Mouse (Mus musculus) ES-CJ7 (cell line): Measurements from ENCODE around the gene 4931422A03Rik.

ENCODE experiments used
- DNase-seq: peaks from one replicate; pipeline ENCODE4 v3.0.0; 2011; ENCODE audit warnings: low read depth, low spot score

The 4931422A03Rik gene

DNA sequence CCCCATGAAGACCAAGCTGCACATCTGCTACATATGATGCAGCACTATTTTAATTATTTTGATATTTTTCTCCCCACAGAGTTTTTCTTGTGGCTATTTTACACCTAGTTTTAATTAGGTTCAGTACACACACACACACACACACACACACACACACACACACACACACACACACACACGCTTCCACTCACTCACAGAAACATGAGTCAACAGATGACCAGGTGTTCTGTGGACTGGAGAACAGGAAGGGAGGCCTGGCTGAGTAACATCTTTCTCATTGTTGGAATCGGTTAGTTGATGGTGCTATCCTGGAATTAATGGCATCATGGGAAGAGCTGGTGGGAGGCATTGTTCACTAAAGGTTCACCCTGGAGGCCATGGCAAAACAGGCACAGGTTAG is 90.5 kb downstream of the 4931422A03Rik start:
- DNase-seq = no peak

GRCm38 (mm10) chr2:103936666-103937065 is 91.5 kb downstream of the 4931422A03Rik start:
- no peak for DNase-seq

DNA sequence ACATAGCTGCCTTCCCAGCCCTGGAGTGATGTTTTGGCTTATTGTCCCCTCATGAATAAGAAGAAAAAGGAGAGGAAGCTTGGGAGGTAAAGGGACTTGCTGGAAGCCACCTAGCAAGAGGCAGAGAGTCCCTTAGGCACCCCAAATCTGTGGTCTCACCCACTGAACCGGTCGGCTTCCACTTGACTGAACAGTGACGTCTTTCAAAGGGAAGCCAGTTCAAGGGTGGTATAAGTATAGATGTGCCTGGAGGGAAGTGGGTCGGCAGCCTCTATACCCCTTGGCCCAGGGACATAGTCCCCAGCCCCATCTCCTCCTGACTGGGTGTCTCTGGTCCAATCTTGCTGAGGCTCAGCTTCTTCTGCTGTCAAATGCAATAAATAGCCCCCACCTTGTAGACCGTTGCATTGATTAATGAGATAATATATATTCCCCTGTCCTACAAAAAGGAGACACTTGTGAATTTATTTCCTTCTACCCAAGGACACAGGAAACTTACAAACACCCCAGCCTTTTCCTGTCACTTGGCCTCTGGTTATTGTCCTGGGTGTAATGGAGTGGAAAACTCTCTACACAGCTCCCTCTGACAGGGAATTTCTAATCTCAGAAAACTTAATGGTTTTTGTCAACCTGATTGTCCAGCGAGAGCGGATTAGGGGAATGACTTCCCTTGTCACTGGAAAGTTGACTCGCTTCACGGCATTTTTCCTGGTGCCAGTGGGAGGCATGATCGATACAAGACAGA is 92.3 kb downstream of the 4931422A03Rik start:
- DNase-seq = no peak

DNA sequence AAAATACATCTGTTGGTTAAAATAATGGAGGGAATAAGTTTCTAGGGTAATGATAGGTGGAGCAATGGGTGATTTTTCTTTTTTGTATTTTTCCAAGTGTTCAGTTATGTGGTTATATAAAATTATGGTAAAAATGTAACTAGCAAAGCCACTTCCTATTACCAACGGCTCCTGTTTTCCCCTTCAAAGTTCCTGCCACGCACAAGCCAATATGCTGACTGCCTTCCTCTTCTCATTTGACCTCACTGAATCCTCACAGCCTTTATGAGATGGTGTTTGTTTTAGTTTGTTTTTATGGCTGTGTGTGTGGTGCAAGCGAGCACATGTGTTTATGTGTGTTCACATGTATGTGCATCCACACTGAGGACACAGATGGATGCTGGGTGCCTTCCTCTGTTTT is 93.5 kb downstream of the 4931422A03Rik start:
- DNase-seq = no peak

DNA sequence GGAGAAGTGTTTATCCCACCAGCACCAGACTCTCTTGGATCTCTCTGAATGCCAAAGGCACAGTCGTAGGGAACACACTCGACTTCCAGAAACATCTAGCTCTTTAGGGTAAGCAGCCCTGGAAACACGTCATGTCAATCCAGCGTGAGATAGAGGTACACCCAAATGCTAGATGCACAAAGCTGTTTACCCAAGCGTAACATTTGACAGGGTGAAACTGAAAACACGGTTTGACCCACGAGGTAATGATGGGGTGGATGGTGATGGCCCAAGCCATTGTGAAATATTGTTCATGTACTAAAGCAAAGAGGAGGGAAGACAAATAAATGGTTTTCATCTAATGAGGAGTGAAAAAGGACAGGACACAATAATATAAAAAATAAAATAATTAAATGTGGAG is 93.9 kb downstream of the 4931422A03Rik start:
- DNase-seq = no peak

DNA sequence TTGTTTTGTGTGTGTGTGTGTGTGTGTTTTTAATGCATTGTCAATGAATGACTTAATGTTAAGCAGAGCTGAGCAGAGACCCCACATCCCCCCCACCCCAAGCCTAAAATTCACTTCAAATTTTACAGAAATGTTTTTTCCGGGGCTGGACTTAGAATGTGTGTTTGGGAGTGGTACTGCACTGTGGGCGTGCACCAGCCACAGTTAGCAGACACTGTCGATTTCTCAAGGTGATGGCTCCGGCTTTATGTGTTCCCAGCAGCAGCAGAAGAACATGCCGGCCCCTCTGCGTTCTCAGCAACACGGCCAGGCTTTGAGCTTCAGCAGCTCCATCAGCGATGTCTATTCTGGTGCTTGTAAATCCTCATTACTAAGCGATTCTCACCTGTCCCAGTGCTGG is 95.7 kb downstream of the 4931422A03Rik start:
- DNase-seq = no peak

DNA sequence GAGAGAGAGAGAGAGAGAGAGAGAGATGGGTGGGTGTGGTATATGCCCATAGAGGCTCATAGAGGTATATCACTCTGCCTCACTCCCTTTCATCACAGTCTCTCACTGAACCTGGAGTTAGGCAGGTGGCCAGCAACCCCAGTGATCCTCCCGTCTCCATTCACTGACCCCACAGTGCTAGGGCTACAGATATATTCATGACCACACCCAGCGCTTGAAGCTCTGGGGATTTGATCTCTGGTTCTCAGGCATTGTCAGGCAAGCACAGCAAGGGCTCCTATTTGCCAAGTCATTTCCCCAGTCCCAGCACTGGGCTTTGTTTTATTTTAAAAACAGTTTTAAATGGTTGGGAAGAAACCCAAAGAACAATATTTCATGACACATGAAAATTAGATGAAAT is 96.1 kb downstream of the 4931422A03Rik start:
- DNase-seq = no peak

DNA sequence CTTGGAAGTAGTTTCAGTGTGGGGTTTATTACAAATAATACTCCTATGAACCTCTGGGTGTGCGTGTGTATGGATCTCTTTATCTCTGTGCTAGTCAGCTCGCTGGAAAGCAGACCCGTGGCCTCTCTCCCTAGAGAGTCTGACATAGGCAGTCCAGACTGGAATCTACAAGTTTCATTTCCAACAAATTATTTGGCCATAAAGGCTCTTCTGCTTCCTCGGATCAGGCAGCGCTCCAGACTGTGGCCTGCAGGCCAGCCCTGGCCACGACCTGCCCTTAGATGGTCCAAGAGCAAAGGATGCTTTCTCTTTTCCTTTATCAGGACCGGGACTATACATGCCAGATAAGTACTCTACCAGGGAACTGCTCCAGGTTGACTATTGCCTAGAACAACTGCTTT is 96.7 kb downstream of the 4931422A03Rik start:
- no peak for DNase-seq

- no peak for DNase-seq
Observed at GRCm38 (mm10) chr2:103930306-103931019, 97.7 kb downstream of the 4931422A03Rik start.

DNA sequence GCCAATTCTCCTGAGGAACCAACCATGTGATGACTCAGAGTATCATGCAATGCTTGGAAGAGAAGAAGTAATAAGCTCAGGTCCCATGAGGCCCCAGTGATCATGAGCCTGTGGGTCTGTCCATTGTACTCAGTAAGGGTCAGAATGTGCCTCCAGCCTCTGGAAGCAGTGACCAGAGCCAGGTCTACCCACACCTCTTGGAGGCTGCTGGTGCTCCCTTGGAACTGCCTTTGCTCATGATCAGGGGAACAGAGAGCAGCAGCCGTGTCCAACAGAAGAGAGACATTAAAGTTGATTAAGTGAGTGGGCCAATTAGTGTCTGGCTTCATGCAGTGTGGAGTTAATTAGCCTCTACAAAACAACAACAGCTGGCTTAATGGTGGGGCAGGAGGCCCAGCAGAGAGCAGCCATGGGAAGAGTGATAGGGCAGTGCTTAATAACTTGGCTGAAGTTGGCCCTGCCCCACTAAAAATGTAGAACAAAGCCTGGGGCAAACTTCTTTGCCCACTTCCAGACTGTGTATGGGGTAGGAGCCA is 100.5 kb downstream of the 4931422A03Rik start:
- no peak for DNase-seq

GRCm38 (mm10) chr2:103926586-103927113 is 101.5 kb downstream of the 4931422A03Rik start:
- DNase-seq = no peak

DNA sequence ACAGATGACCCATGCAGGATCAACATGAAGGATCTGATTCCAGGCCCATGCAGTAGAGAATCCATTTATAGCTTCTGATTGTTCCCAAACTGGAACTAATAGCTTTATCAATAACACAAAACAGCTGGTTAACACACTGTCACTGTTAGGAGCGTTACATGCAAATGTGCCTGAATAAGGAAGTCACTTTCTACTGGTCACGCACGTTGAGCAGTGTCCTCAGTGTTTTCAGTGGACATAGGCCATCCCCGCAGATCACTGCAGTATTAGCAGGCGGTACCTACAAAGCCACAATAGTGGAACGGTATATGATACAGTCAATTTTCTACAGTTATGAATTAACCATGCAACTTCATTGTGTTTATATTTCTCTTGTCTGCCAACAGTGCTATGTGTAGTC is 108.7 kb downstream of the 4931422A03Rik start:
- DNase-seq = no peak

- DNase-seq = no peak
Observed at GRCm38 (mm10) chr2:103918375-103918774, 109.8 kb downstream of the 4931422A03Rik start.

- no peak for DNase-seq
Observed at GRCm38 (mm10) chr2:103917375-103917774, 110.8 kb downstream of the 4931422A03Rik start.
